Mouse (Mus musculus): ENCODE measurements around the gene Pde5a. TPM values are rescaled to one million over a fixed set of nuclear protein-coding genes. Genes with fewer than 3 reads are reported as not detected.

The Pde5a gene
- polyA plus RNA-seq, 1 experiment from 2014 or later: 16.6 TPM

- H3K9me3 ChIP-seq (ENCODE audit: low read length): no peaks in the 10 kb centered on the region
- no peak for ATAC-seq
- DNase-seq (ENCODE audit: low spot score): no peak
- H3K9ac ChIP-seq (replicated peaks; ENCODE audit: low read depth): no peak overlapping the region
- H3K4me2 ChIP-seq (replicated peaks; ENCODE audit: low read depth, low read length): no peak overlapping the region
- no peaks in the 10 kb centered on the region for H3K4me1 ChIP-seq (ENCODE audit: insufficient read depth, low read depth, low read length)
- TF ChIP-seq EP300 (IDR thresholded peaks at IDR 0.05) (no peak), CTCF (IDR thresholded peaks at IDR 0.05) (no peak)
- H3K27me3 ChIP-seq (replicated peaks; ENCODE audit: insufficient read depth, low read length): no peaks in the 10 kb centered on the region
- no peak overlapping the region for H3K4me3 ChIP-seq (ENCODE audit: low read depth, low read length)
- H3K27ac ChIP-seq (ENCODE audit: low read length): no peak overlapping the region
- peaks cover 4% of the 10 kb centered on the region; the same call in 1 of the 2 replicates for H3K36me3 ChIP-seq (ENCODE audit: insufficient read depth, low read length)
- WGBS: 56% methylated on average over 11 of the region's 11 CpGs
Measured at GRCm38 (mm10) chr3:122855149-122855548, 126.4 kb downstream of the Pde5a start.

GRCm38 (mm10) chr3:122859829-122860228 lies 131.1 kb downstream of the Pde5a start:
- 68% methylated on average over 2 of the region's 2 CpGs for WGBS
- ATAC-seq (no peak), DNase-seq (ENCODE audit: low spot score) (peak; percentile 38)
- no peak overlapping the region for H3K4me2 ChIP-seq (replicated peaks; ENCODE audit: low read depth, low read length)
- H3K9me3 ChIP-seq (ENCODE audit: low read length): no peaks in the 10 kb centered on the region
- H3K36me3 ChIP-seq (ENCODE audit: insufficient read depth, low read length): peaks cover 3% of the 10 kb centered on the region; the same call in 1 of the 2 replicates
- H3K27ac ChIP-seq (ENCODE audit: low read length): no peak overlapping the region
- H3K4me3 ChIP-seq (ENCODE audit: low read depth, low read length): no peak overlapping the region
- no peak overlapping the region for H3K9ac ChIP-seq (replicated peaks; ENCODE audit: low read depth)
- TF ChIP-seq CTCF (IDR thresholded peaks at IDR 0.05) (no peak; the same call in 1 of the 2 replicates), EP300 (IDR thresholded peaks at IDR 0.05) (no peak)
- H3K27me3 ChIP-seq (replicated peaks; ENCODE audit: insufficient read depth, low read length): no peaks in the 10 kb centered on the region
- H3K4me1 ChIP-seq (ENCODE audit: insufficient read depth, low read depth, low read length): no peaks in the 10 kb centered on the region

- H3K4me1 ChIP-seq (ENCODE audit: insufficient read depth, low read depth, low read length): no peaks in the 10 kb centered on the region
- TF ChIP-seq EP300 (IDR thresholded peaks at IDR 0.05) (no peak), CTCF (IDR thresholded peaks at IDR 0.05) (no peak)
- WGBS: 73% methylated on average over 12 of the region's 12 CpGs
Measured at GRCm38 (mm10) chr3:122860573-122861498, 132.1 kb downstream of the Pde5a start.

GRCm38 (mm10) chr3:122865092-122865491 lies 136.3 kb downstream of the Pde5a start:
- no peaks in the 10 kb centered on the region for H3K9me3 ChIP-seq (ENCODE audit: low read length)
- DNase-seq (ENCODE audit: low spot score) (peak; percentile 46), ATAC-seq (peak; percentile 69; the same call in 1 of the 2 replicates)
- no peak overlapping the region for H3K9ac ChIP-seq (replicated peaks; ENCODE audit: low read depth)
- no peaks in the 10 kb centered on the region for H3K36me3 ChIP-seq (ENCODE audit: insufficient read depth, low read length)
- H3K27me3 ChIP-seq (replicated peaks; ENCODE audit: insufficient read depth, low read length): no peaks in the 10 kb centered on the region
- no peak overlapping the region for H3K4me2 ChIP-seq (replicated peaks; ENCODE audit: low read depth, low read length)
- no peak for TF ChIP-seq EP300 (IDR thresholded peaks at IDR 0.05)
- no peak for TF ChIP-seq CTCF (IDR thresholded peaks at IDR 0.05)
- no peak overlapping the region for H3K4me3 ChIP-seq (ENCODE audit: low read depth, low read length)
- no peaks in the 10 kb centered on the region for H3K4me1 ChIP-seq (ENCODE audit: insufficient read depth, low read depth, low read length)
- no peak overlapping the region for H3K27ac ChIP-seq (ENCODE audit: low read length)
- 71% methylated on average over 4 of the region's 4 CpGs for WGBS

More at GRCm38 (mm10) chr3:122860573-122861498, 132.1 kb downstream of the Pde5a start:
- Histone ChIP-seq H3K4me2 (replicated peaks; ENCODE audit: low read depth, low read length) (no peak overlapping the region), H3K27me3 (replicated peaks; ENCODE audit: insufficient read depth, low read length) (no peaks in the 10 kb centered on the region), H3K4me3 (ENCODE audit: low read depth, low read length) (no peak overlapping the region), H3K9ac (replicated peaks; ENCODE audit: low read depth) (no peak overlapping the region), H3K27ac (ENCODE audit: low read length) (no peak overlapping the region), H3K9me3 (ENCODE audit: low read length) (no peaks in the 10 kb centered on the region), H3K36me3 (ENCODE audit: insufficient read depth, low read length) (no peaks in the 10 kb centered on the region)
- no peak for ATAC-seq
- no peak for DNase-seq (ENCODE audit: low spot score)

- 67% methylated on average over 1 of the region's 1 CpGs for WGBS
- no peak for DNase-seq (ENCODE audit: low spot score)
- H3K4me3 ChIP-seq (ENCODE audit: low read depth, low read length): no peak overlapping the region
- H3K9me3 ChIP-seq (ENCODE audit: low read length): no peaks in the 10 kb centered on the region
- H3K4me2 ChIP-seq (replicated peaks; ENCODE audit: low read depth, low read length): no peak overlapping the region
- TF ChIP-seq EP300 (IDR thresholded peaks at IDR 0.05): no peak
- TF ChIP-seq CTCF (IDR thresholded peaks at IDR 0.05): no peak
- H3K27ac ChIP-seq (ENCODE audit: low read length): no peak overlapping the region
- ATAC-seq: no peak
- no peak overlapping the region for H3K9ac ChIP-seq (replicated peaks; ENCODE audit: low read depth)
- H3K27me3 ChIP-seq (replicated peaks; ENCODE audit: insufficient read depth, low read length): no peaks in the 10 kb centered on the region
- H3K4me1 ChIP-seq (ENCODE audit: insufficient read depth, low read depth, low read length): no peaks in the 10 kb centered on the region
- H3K36me3 ChIP-seq (ENCODE audit: insufficient read depth, low read length): no peaks in the 10 kb centered on the region
Measured at GRCm38 (mm10) chr3:122868270-122868669, 139.5 kb downstream of the Pde5a start.

GRCm38 (mm10) chr3:122871596-122871995 lies 142.8 kb downstream of the Pde5a start:
- Histone ChIP-seq H3K4me1 (ENCODE audit: insufficient read depth, low read depth, low read length) (no peaks in the 10 kb centered on the region), H3K27me3 (replicated peaks; ENCODE audit: insufficient read depth, low read length) (no peaks in the 10 kb centered on the region), H3K9me3 (ENCODE audit: low read length) (no peaks in the 10 kb centered on the region), H3K36me3 (ENCODE audit: insufficient read depth, low read length) (no peaks in the 10 kb centered on the region), H3K9ac (replicated peaks; ENCODE audit: low read depth) (no peak overlapping the region), H3K4me3 (ENCODE audit: low read depth, low read length) (no peak overlapping the region), H3K27ac (ENCODE audit: low read length) (no peak overlapping the region), H3K4me2 (replicated peaks; ENCODE audit: low read depth, low read length) (no peak overlapping the region)
- WGBS: 84% methylated on average over 1 of the region's 1 CpGs
- no peak for DNase-seq (ENCODE audit: low spot score)
- no peak for ATAC-seq
- no peak for TF ChIP-seq EP300 (IDR thresholded peaks at IDR 0.05)
- TF ChIP-seq CTCF (IDR thresholded peaks at IDR 0.05): no peak
